Mouse (Mus musculus) MEL (cell line): Measurements from ENCODE around the gene Ankfy1. TPM values are rescaled to one million over a fixed set of nuclear protein-coding genes. Genes with fewer than 3 reads are reported as not detected.

ENCODE experiments used
- DNase-seq: peaks from one replicate; pipeline ENCODE4 v3.0.0; 2011; ENCODE audit warnings: low read depth, low spot score
- H3K27ac ChIP-seq: 2 replicates; pipeline ENCODE4 v1.5.1; 2012; ENCODE audit warnings: low read depth, mild to moderate bottlenecking, control low read depth, low read length, moderate library complexity; ENCODE audit not compliant: control insufficient read depth
- H3K27me3 ChIP-seq, 2 experiments: fragments of 150-350 bp in 1 of 2; sonication (generic) in 1 of 2; 2 replicates each; pipeline ENCODE4 v1.6.1; 2012; ENCODE audit warnings: low read length in 2 of 2, mild to moderate bottlenecking in 2 of 2, improper control_type of control experiment in 1 of 2, moderate library complexity in 1 of 2; ENCODE audit not compliant: insufficient read depth in 2 of 2, control insufficient read depth in 1 of 2
- H3K36me3 ChIP-seq, 2 experiments: 2 replicates each; pipeline ENCODE4 v1.6.1; 2012 to 2014; ENCODE audit warnings: low read length in 2 of 2, improper control_type of control experiment in 1 of 2, inconsistent platforms in 1 of 2, mild to moderate bottlenecking in 1 of 2; ENCODE audit not compliant: insufficient read depth in 2 of 2, control insufficient read depth in 1 of 2
- H3K4me1 ChIP-seq, 2 experiments: fragments of 150-350 bp in 1 of 2; sonication (generic) in 1 of 2; 2 replicates each; pipeline ENCODE4 v1.6.1; 2012; ENCODE audit warnings: low read length in 2 of 2, improper control_type of control experiment in 1 of 2, mild to moderate bottlenecking in 1 of 2; ENCODE audit not compliant: insufficient read depth in 2 of 2, control insufficient read depth in 1 of 2
- H3K4me3 ChIP-seq, 2 experiments: fragments of 150-350 bp in 1 of 2; sonication (generic) in 1 of 2; 2 replicates each; pipeline ENCODE4 v1.5.1; 2012; ENCODE audit warnings: low read depth in 2 of 2, low read length in 2 of 2, mild to moderate bottlenecking in 2 of 2, moderate library complexity in 2 of 2, control low read depth in 1 of 2, improper control_type of control experiment in 1 of 2; ENCODE audit not compliant: control insufficient read depth in 1 of 2, insufficient read depth in 1 of 2
- H3K79me2 ChIP-seq: 2 replicates; pipeline ENCODE4 v1.6.1; 2012; ENCODE audit warnings: mild to moderate bottlenecking, low read length, moderate library complexity; ENCODE audit not compliant: control insufficient read depth, poor library complexity, insufficient read depth
- H3K9ac ChIP-seq: 2 replicates; pipeline ENCODE4 v1.6.1; 2012; ENCODE audit warnings: low read depth, mild to moderate bottlenecking, control low read depth, low read length, moderate library complexity; ENCODE audit not compliant: control insufficient read depth, poor library complexity, severe bottlenecking
- H3K9me3 ChIP-seq: fragments of 150-350 bp; sonication (generic); replicated peaks from 2 replicates; pipeline ENCODE4 v1.6.1; 2012; ENCODE audit warnings: mild to moderate bottlenecking, low read length, improper control_type of control experiment, moderate library complexity; ENCODE audit not compliant: insufficient read depth
- BHLHE40 ChIP-seq: IDR thresholded peaks from 2 replicates; pipeline ENCODE4 v1.6.1; 2012; ENCODE audit warnings: low read depth, mild to moderate bottlenecking, inconsistent platforms, low read length, improper control_type of control experiment, borderline replicate concordance
- CTCF ChIP-seq, 3 experiments: IDR thresholded peaks in 2 of 3; conservative IDR thresholded peaks in 1 of 3; 2 replicates each; pipeline ENCODE4 v1.5.1; 2011 to 2012; ENCODE audit warnings: low read length in 3 of 3, low read depth in 2 of 3, mild to moderate bottlenecking in 2 of 3, improper control_type of control experiment in 1 of 3, inconsistent platforms in 1 of 3, mixed read lengths in 1 of 3, moderate library complexity in 1 of 3; ENCODE audit not compliant: control insufficient read depth in 1 of 3, insufficient read depth in 1 of 3, poor library complexity in 1 of 3, severe bottlenecking in 1 of 3
- E2F4 ChIP-seq: IDR thresholded peaks from 2 replicates; pipeline ENCODE4 v1.6.1; 2011; ENCODE audit warnings: low read depth, low read length, improper control_type of control experiment, borderline replicate concordance
- EP300 ChIP-seq, 2 experiments: IDR thresholded peaks; 2 replicates each; pipeline ENCODE4 v1.6.1; 2011; ENCODE audit warnings: improper control_type of control experiment in 2 of 2, low read length in 2 of 2, low read depth in 1 of 2, mild to moderate bottlenecking in 1 of 2
- GABPA ChIP-seq: IDR thresholded peaks from 2 replicates; pipeline ENCODE4 v1.6.1; 2012; ENCODE audit warnings: low read depth, mild to moderate bottlenecking, inconsistent platforms, low read length, improper control_type of control experiment, moderate library complexity
- HCFC1 ChIP-seq: IDR thresholded peaks from 2 replicates; pipeline ENCODE4 v1.6.1; 2012; ENCODE audit warnings: low read depth, mild to moderate bottlenecking, inconsistent platforms, low read length, improper control_type of control experiment, moderate library complexity
- JUND ChIP-seq: IDR thresholded peaks from 2 replicates; pipeline ENCODE4 v1.6.1; 2011; ENCODE audit warnings: low read depth, mild to moderate bottlenecking, improper control_type of control experiment, low read length
- MAX ChIP-seq: IDR thresholded peaks from 2 replicates; pipeline ENCODE4 v1.6.1; 2011; ENCODE audit warnings: low read length, improper control_type of control experiment
- MAZ ChIP-seq: IDR thresholded peaks from 2 replicates; pipeline ENCODE4 v1.6.1; 2012; ENCODE audit warnings: low read depth, mild to moderate bottlenecking, inconsistent platforms, low read length, improper control_type of control experiment
- MYC ChIP-seq: IDR thresholded peaks from 2 replicates; pipeline ENCODE4 v1.6.1; 2011; ENCODE audit warnings: low read depth, mild to moderate bottlenecking, low read length, improper control_type of control experiment, moderate library complexity
- NELFE ChIP-seq: IDR thresholded peaks from 2 replicates; pipeline ENCODE4 v1.6.1; 2011; ENCODE audit warnings: low read depth, low read length, improper control_type of control experiment
- NRF1 ChIP-seq: IDR thresholded peaks from 2 replicates; pipeline ENCODE4 v1.6.1; 2014; ENCODE audit warnings: low read depth, mild to moderate bottlenecking, inconsistent platforms, low read length, improper control_type of control experiment, moderate library complexity; ENCODE audit not compliant: poor library complexity, insufficient read depth, severe bottlenecking
- POLR2A ChIP-seq, 2 experiments: IDR thresholded peaks; 2 replicates each; pipeline ENCODE4 v1.6.1; 2011 to 2012; ENCODE audit warnings: low read length in 2 of 2, mild to moderate bottlenecking in 2 of 2, control low read depth in 1 of 2, improper control_type of control experiment in 1 of 2, low read depth in 1 of 2, moderate library complexity in 1 of 2; ENCODE audit not compliant: control insufficient read depth in 1 of 2, insufficient read depth in 1 of 2, poor library complexity in 1 of 2
- POLR2AphosphoS2 ChIP-seq: IDR thresholded peaks from 2 replicates; pipeline ENCODE4 v1.6.1; 2011; ENCODE audit warnings: low read length, improper control_type of control experiment
- POLR2AphosphoS5 ChIP-seq: IDR thresholded peaks from 2 replicates; pipeline ENCODE4 v1.6.1; 2012; ENCODE audit warnings: low read depth, borderline replicate concordance, mild to moderate bottlenecking, inconsistent platforms, low read length, moderate library complexity, mixed read lengths
- RCOR1 ChIP-seq: IDR thresholded peaks from 2 replicates; pipeline ENCODE4 v1.6.1; 2012; ENCODE audit warnings: low read depth, mild to moderate bottlenecking, inconsistent platforms, low read length, improper control_type of control experiment
- TAL1 ChIP-seq: IDR thresholded peaks from 2 replicates; pipeline ENCODE4 v1.6.1; 2012; ENCODE audit warnings: mild to moderate bottlenecking, inconsistent platforms, low read length, moderate library complexity, mixed read lengths
- TBP ChIP-seq: IDR thresholded peaks from 2 replicates; pipeline ENCODE4 v1.8.0; 2011; ENCODE audit warnings: low read depth, low read length, improper control_type of control experiment
- TCF12 ChIP-seq: IDR thresholded peaks from 2 replicates; pipeline ENCODE4 v1.6.1; 2014; ENCODE audit warnings: low read depth, mild to moderate bottlenecking, inconsistent platforms, low read length, improper control_type of control experiment, moderate library complexity
- USF1 ChIP-seq: IDR thresholded peaks from 2 replicates; pipeline ENCODE4 v1.6.1; 2014; ENCODE audit warnings: low read depth, mild to moderate bottlenecking, inconsistent platforms, low read length, improper control_type of control experiment, moderate library complexity
- USF2 ChIP-seq, 2 experiments: IDR thresholded peaks; 2 replicates each; pipeline ENCODE4 v1.6.1; 2011 to 2012; ENCODE audit warnings: improper control_type of control experiment in 2 of 2, low read length in 2 of 2, borderline replicate concordance in 1 of 2, inconsistent platforms in 1 of 2, low read depth in 1 of 2, mild to moderate bottlenecking in 1 of 2; ENCODE audit not compliant: insufficient read depth in 1 of 2
- ZMIZ1 ChIP-seq: IDR thresholded peaks from 2 replicates; pipeline ENCODE4 v1.6.1; 2012; ENCODE audit warnings: low read depth, mild to moderate bottlenecking, inconsistent platforms, low read length, improper control_type of control experiment, moderate library complexity
- polyA plus RNA-seq, 2 experiments: library from polyadenylated mRNA; stranded (reverse) in 1 of 2; unstranded in 1 of 2; fragments of >175 nt in 1 of 2; fragments of >200 nt in 1 of 2; gene quantifications; 2 replicates each; pipeline versions ENCODE4 v1.2.1 to v1.2.4; 2012; ENCODE audit warnings: low replicate concordance in 2 of 2, low read depth in 1 of 2; ENCODE audit not compliant: insufficient read length in 2 of 2, insufficient read depth in 1 of 2, missing spikeins in 1 of 2
- total RNA-seq: library from RNA; depleted of rRNA; stranded (reverse); fragments of 300-350 nt; gene quantifications from 2 replicates; pipeline ENCODE4 v1.2.3, GENCODE M21; 2012

Ankfy1 gene
- total and polyA plus RNA-seq, 3 experiments = 60.6 to 153 (median 148) TPM

DNA sequence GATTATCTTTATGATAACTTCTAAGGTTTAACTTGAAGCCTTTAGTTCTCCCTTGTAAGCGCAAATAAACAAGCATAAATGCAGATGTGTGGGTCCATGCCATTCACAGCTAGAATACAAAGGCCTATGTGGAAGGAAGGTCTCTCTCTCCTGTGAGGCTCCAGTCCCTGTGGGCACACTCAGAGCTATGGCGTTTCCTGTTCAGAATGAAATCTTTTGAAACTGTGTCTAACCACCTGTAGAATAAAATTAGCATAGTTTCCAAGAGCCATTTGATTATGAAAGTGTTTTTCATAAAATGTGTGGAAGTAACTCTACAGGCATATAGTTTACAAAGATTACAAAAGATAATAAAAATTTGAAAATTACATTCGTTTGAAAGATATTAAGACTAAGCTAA lies 28.4 kb downstream of the Ankfy1 start:
- H3K79me2 ChIP-seq = no peaks in the 10 kb centered on the region
- H3K9ac ChIP-seq = no peak overlapping the region
- H3K27ac ChIP-seq = no peak overlapping the region
- peaks cover 3 to 40% of the 10 kb centered on the region in 2 experiments for H3K36me3 ChIP-seq
- no peaks in the 10 kb centered on the region for H3K9me3 ChIP-seq
- H3K4me3 ChIP-seq = no peak overlapping the region
- DNase-seq = no peak
- no peaks in the 10 kb centered on the region for H3K4me1 ChIP-seq
- H3K27me3 ChIP-seq = no peaks in the 10 kb centered on the region
- TF ChIP-seq ZMIZ1 = no peak
- TF ChIP-seq CTCF (IDR thresholded peaks at IDR 0.05 in 2 of 3, conservative IDR thresholded peaks at IDR 0.05 in 1 of 3; ENCODE audit: control insufficient read depth in 1 of 3, insufficient read depth in 1 of 3, low read depth in 2 of 3, low read length in 3 of 3, poor library complexity in 1 of 3, severe bottlenecking in 1 of 3) = no peak
- TF ChIP-seq MAZ = no peak
- TF ChIP-seq NRF1 = no peak
- TF ChIP-seq POLR2A (IDR thresholded peaks at IDR 0.05; ENCODE audit: control insufficient read depth in 1 of 2, insufficient read depth in 1 of 2, low read depth in 1 of 2, low read length in 2 of 2, poor library complexity in 1 of 2) = no peak
- no peak for TF ChIP-seq MYC
- no peak for TF ChIP-seq TBP
- TF ChIP-seq BHLHE40 = no peak
- no peak for TF ChIP-seq GABPA
- TF ChIP-seq USF2 (IDR thresholded peaks at IDR 0.05; ENCODE audit: borderline replicate concordance in 1 of 2, insufficient read depth in 1 of 2, low read depth in 1 of 2, low read length in 2 of 2) = no peak
- TF ChIP-seq USF1 = no peak
- TF ChIP-seq, all 39 proteins: peak for 0

DNA sequence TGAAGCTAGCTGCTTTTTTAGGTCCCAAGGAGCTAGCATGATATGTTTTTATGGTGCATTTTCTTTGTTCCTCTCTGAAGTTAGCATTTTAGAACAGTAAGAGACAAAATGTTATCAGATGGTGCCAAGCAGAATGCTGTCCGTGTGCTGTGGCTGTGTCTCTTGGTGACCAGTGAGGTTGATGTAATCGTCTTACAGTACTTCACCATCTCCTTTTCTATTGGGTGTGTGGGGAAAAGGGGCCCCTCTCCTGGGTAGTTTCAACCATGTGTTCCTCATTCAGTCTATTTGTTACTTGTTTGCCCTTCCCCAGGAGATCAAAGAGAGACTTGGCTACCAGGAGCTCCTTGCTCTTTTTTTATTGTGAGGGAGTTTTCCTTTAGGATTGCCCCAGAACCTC lies 33.4 kb downstream of the Ankfy1 start:
- Histone ChIP-seq H3K9me3 (no peaks in the 10 kb centered on the region), H3K79me2 (no peaks in the 10 kb centered on the region), H3K27ac (no peak overlapping the region), H3K4me3 (no peak overlapping the region), H3K9ac (no peak overlapping the region), H3K27me3 (no peaks in the 10 kb centered on the region), H3K36me3 (peaks cover 3 to 23% of the 10 kb centered on the region in 2 experiments), H3K4me1 (no peaks in the 10 kb centered on the region)
- DNase-seq = no peak
- no peak for TF ChIP-seq BHLHE40
- no peak for TF ChIP-seq MAX
- no peak for TF ChIP-seq RCOR1
- TF ChIP-seq USF1 = no peak
- TF ChIP-seq TCF12 = no peak
- TF ChIP-seq POLR2AphosphoS5 = no peak
- TF ChIP-seq JUND = no peak
- no peak for TF ChIP-seq EP300 (IDR thresholded peaks at IDR 0.05; ENCODE audit: low read depth in 1 of 2, low read length in 2 of 2)
- no peak for TF ChIP-seq NELFE
- no peak for TF ChIP-seq E2F4
- no peak for TF ChIP-seq POLR2AphosphoS2
- TF ChIP-seq TAL1 = no peak
- TF ChIP-seq ZMIZ1 = no peak
- no peak for TF ChIP-seq HCFC1
